In the genomic region with DNA sequence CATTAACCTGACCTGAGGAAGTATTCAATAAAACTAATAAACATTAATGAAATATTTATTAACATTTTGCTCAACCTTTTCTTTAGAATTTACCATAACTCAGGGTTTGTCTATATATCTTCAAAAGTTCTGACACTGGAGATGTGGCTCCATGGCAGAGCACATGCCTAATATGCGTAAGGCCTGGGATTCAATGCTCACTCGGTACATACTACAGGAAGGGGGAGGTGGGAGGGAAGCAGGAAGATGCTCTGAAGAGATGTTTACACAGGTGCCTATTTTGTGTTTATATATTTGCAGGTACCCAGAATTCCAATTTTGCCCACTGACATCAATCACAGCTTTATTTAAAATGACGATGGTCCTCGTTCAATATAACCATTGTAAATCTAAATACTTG, we compare ENCODE assay signal across 24 mouse cellular contexts.
DNase-seq lines count a peak whose midpoint lies in the region; ATAC-seq and TF ChIP-seq lines count a peak whose summit lies in the region.
"Had no signal": no experiment of that assay in that cellular context is flagged by ENCODE, and none has a peak within 500 bp of the region (broad histone marks: within the 10 kb centered on the region; RNA-seq: fewer than 3 reads in every experiment).

No protein-coding gene starts in this region.

- H3K4me2 ChIP-seq in intestine, embryonic 14.5 days (ENCODE audit: low read length) = no peak overlapping the region
- no peak overlapping the region for H3K4me2 ChIP-seq in intestine, postnatal 0 days (replicated peaks; ENCODE audit: low read depth)
- H3K4me2 ChIP-seq in stomach, embryonic 16.5 days (ENCODE audit: low read depth, low read length) = no peak overlapping the region
- no peak overlapping the region for H3K4me2 ChIP-seq in stomach, postnatal 0 days (replicated peaks; ENCODE audit: low read depth)
- H3K4me2 ChIP-seq in intestine, embryonic 16.5 days (ENCODE audit: low read depth, low read length) = no peak overlapping the region
- H3K4me2 ChIP-seq: embryonic facial prominence, embryonic 13.5 days; heart, embryonic 12.5 days; heart, embryonic 15.5 days; hindbrain, embryonic 13.5 days had no signal

- TF ChIP-seq EP300 in stomach, postnatal 0 days (optimal IDR thresholded peaks at IDR 0.05) = no peak

- no peak for TF ChIP-seq CTCF in intestine, postnatal 0 days (IDR thresholded peaks at IDR 0.05; ENCODE audit: low read depth)
- no peak for TF ChIP-seq CTCF in stomach, postnatal 0 days (IDR thresholded peaks at IDR 0.05; ENCODE audit: low read depth)

- H3K4me1 ChIP-seq in intestine, embryonic 14.5 days (replicated peaks; ENCODE audit: control insufficient read depth, insufficient read depth, low read length) = peaks cover 11% of the 10 kb centered on the region; the same call in 1 of the 2 replicates
- H3K4me1 ChIP-seq in intestine, postnatal 0 days (replicated peaks; ENCODE audit: control insufficient read depth, insufficient read depth, low read length) = no peaks in the 10 kb centered on the region
- no peaks in the 10 kb centered on the region for H3K4me1 ChIP-seq in stomach, embryonic 16.5 days (ENCODE audit: control insufficient read depth, insufficient read depth, low read length)
- H3K4me1 ChIP-seq in stomach, postnatal 0 days (replicated peaks; ENCODE audit: control insufficient read depth, insufficient read depth) = no peaks in the 10 kb centered on the region
- no peaks in the 10 kb centered on the region for H3K4me1 ChIP-seq in intestine, embryonic 16.5 days (ENCODE audit: control insufficient read depth, insufficient read depth, low read length)
- H3K4me1 ChIP-seq: heart, embryonic 15.5 days; hindbrain, embryonic 13.5 days had no signal

- H3K9me3 ChIP-seq in intestine, embryonic 14.5 days (ENCODE audit: control insufficient read depth, low read length) = no peaks in the 10 kb centered on the region
- no peaks in the 10 kb centered on the region for H3K9me3 ChIP-seq in intestine, postnatal 0 days (ENCODE audit: control insufficient read depth)
- H3K9me3 ChIP-seq in stomach, embryonic 16.5 days (replicated peaks; ENCODE audit: control insufficient read depth, low read length) = no peaks in the 10 kb centered on the region
- H3K9me3 ChIP-seq in stomach, postnatal 0 days (ENCODE audit: control insufficient read depth, low read length) = no peaks in the 10 kb centered on the region
- no peaks in the 10 kb centered on the region for H3K9me3 ChIP-seq in intestine, embryonic 16.5 days (ENCODE audit: control insufficient read depth, low read length)
- H3K9me3 ChIP-seq: embryonic facial prominence, embryonic 13.5 days; G1E; heart, embryonic 12.5 days; heart, embryonic 15.5 days; hindbrain, embryonic 10.5 days; hindbrain, embryonic 13.5 days had no signal

- H3K9ac ChIP-seq in intestine, embryonic 14.5 days (ENCODE audit: low read length) = no peak overlapping the region
- H3K9ac ChIP-seq in intestine, postnatal 0 days (ENCODE audit: low read depth, low read length) = no peak overlapping the region
- H3K9ac ChIP-seq in stomach, embryonic 16.5 days (ENCODE audit: low read length) = no peak overlapping the region
- H3K9ac ChIP-seq in stomach, postnatal 0 days (ENCODE audit: low read length) = no peak overlapping the region
- H3K9ac ChIP-seq in intestine, embryonic 16.5 days (ENCODE audit: low read depth, low read length) = no peak overlapping the region
- H3K9ac ChIP-seq: embryonic facial prominence, embryonic 13.5 days; forebrain, postnatal 0 days; heart, embryonic 12.5 days; heart, embryonic 15.5 days; hindbrain, embryonic 13.5 days had no signal

- peak overlapping the region; percentile 33; the same call in 1 of the 2 replicates for H3K27ac ChIP-seq in intestine, embryonic 14.5 days (ENCODE audit: low read depth)
- H3K27ac ChIP-seq in intestine, postnatal 0 days (ENCODE audit: low read depth, low read length) = no peak overlapping the region
- peak overlapping the region; percentile 15; the same call in 1 of the 2 replicates for H3K27ac ChIP-seq in stomach, embryonic 16.5 days (ENCODE audit: low read length)
- no peak overlapping the region for H3K27ac ChIP-seq in stomach, postnatal 0 days (replicated peaks)
- no peak overlapping the region for H3K27ac ChIP-seq in intestine, embryonic 16.5 days (ENCODE audit: low read length)
- H3K27ac ChIP-seq: heart, embryonic 15.5 days; hindbrain, embryonic 10.5 days; hindbrain, embryonic 13.5 days had no signal

- WGBS in intestine, embryonic 14.5 days = 34% methylated on average over 4 of the region's 4 CpGs
- WGBS in intestine, postnatal 0 days = 62% methylated on average over 4 of the region's 4 CpGs
- 55% methylated on average over 4 of the region's 4 CpGs for WGBS in stomach, embryonic 16.5 days
- WGBS in stomach, postnatal 0 days = 56% methylated on average over 4 of the region's 4 CpGs
- WGBS in intestine, embryonic 16.5 days = 52% methylated on average over 4 of the region's 4 CpGs

- no peaks in the 10 kb centered on the region for H3K36me3 ChIP-seq in intestine, embryonic 14.5 days (ENCODE audit: control insufficient read depth, insufficient read depth, low read length)
- H3K36me3 ChIP-seq in intestine, postnatal 0 days (ENCODE audit: control insufficient read depth, insufficient read depth) = no peaks in the 10 kb centered on the region
- H3K36me3 ChIP-seq in stomach, embryonic 16.5 days (ENCODE audit: control insufficient read depth, insufficient read depth, low read length) = no peaks in the 10 kb centered on the region
- H3K36me3 ChIP-seq in stomach, postnatal 0 days (ENCODE audit: control insufficient read depth, insufficient read depth, low read length) = no peaks in the 10 kb centered on the region
- no peaks in the 10 kb centered on the region for H3K36me3 ChIP-seq in intestine, embryonic 16.5 days (ENCODE audit: control insufficient read depth, insufficient read depth, low read length)
- H3K36me3 ChIP-seq: embryonic facial prominence, embryonic 13.5 days; G1E; heart, embryonic 12.5 days; heart, embryonic 15.5 days; hindbrain, embryonic 10.5 days; hindbrain, embryonic 13.5 days had no signal

- peak; percentile 77; the same call in 1 of the 2 replicates for ATAC-seq in intestine, embryonic 14.5 days (replicated peaks; ENCODE audit: low FRiP score, low TSS enrichment, low read depth)
- no peak for ATAC-seq in intestine, postnatal 0 days
- no peak for ATAC-seq in stomach, embryonic 16.5 days (ENCODE audit: insufficient read depth, low FRiP score)
- no peak for ATAC-seq in stomach, postnatal 0 days (ENCODE audit: low FRiP score, low TSS enrichment)
- ATAC-seq in intestine, embryonic 16.5 days = peak; percentile 65; the same call in 1 of the 2 replicates
- no peak for ATAC-seq in monocyte, adult 5-6 weeks (replicated peaks; ENCODE audit: insufficient number of reproducible peaks, low FRiP score, low TSS enrichment, poor library complexity, severe bottlenecking)
- ATAC-seq: forebrain, embryonic 14.5 days; Patski had no signal

- DNase-seq in intestine, embryonic 14.5 days (ENCODE audit: low spot score) = no peak
- DNase-seq in stomach, postnatal 0 days (ENCODE audit: low spot score) = no peak
- DNase-seq: adrenal gland, postnatal 10 days; adrenal gland, postnatal 36 days; B cell, adult 2 months; cerebellum, adult 18-20 months; cerebellum, adult 9-10 months; gastrocnemius, postnatal 25 days; heart, adult 18-20 months; heart, postnatal 36 days had no signal

- no peak overlapping the region for H3K4me3 ChIP-seq in intestine, embryonic 14.5 days (ENCODE audit: low read depth, low read length)
- no peak overlapping the region for H3K4me3 ChIP-seq in intestine, postnatal 0 days (ENCODE audit: low read depth, low read length)
- H3K4me3 ChIP-seq in stomach, embryonic 16.5 days (replicated peaks; ENCODE audit: low read length) = no peak overlapping the region
- H3K4me3 ChIP-seq in stomach, postnatal 0 days (ENCODE audit: low read depth, low read length) = no peak overlapping the region
- H3K4me3 ChIP-seq in intestine, embryonic 16.5 days (ENCODE audit: low read length) = no peak overlapping the region
- H3K4me3 ChIP-seq: embryonic facial prominence, embryonic 13.5 days; heart, embryonic 12.5 days; heart, embryonic 15.5 days; hindbrain, embryonic 10.5 days; hindbrain, embryonic 13.5 days had no signal

- no peaks in the 10 kb centered on the region for H3K27me3 ChIP-seq in intestine, embryonic 14.5 days (replicated peaks; ENCODE audit: control insufficient read depth, insufficient read depth, low read length)
- H3K27me3 ChIP-seq in intestine, postnatal 0 days (replicated peaks; ENCODE audit: control insufficient read depth, insufficient read depth, low read length) = no peaks in the 10 kb centered on the region
- no peaks in the 10 kb centered on the region for H3K27me3 ChIP-seq in stomach, embryonic 16.5 days (ENCODE audit: control insufficient read depth, insufficient read depth, low read length)
- H3K27me3 ChIP-seq in stomach, postnatal 0 days (ENCODE audit: control insufficient read depth, insufficient read depth, low read length) = no peaks in the 10 kb centered on the region
- no peaks in the 10 kb centered on the region for H3K27me3 ChIP-seq in intestine, embryonic 16.5 days (replicated peaks; ENCODE audit: control insufficient read depth, insufficient read depth, low read length)
- H3K27me3 ChIP-seq: CH12.LX; embryonic facial prominence, embryonic 13.5 days; heart, embryonic 12.5 days; heart, embryonic 15.5 days; hindbrain, embryonic 13.5 days; Patski had no signal

Comparison
In these comparisons a context has a peak if more than half of its experiments do, and no peak if none do; other contexts are left out.
1. ATAC-seq: peak in intestine, embryonic 14.5 days (single experiment) and intestine, embryonic 16.5 days (single experiment); none in intestine, postnatal 0 days (single experiment), stomach, embryonic 16.5 days (single experiment), stomach, postnatal 0 days (single experiment) and monocyte, adult 5-6 weeks (single experiment).
2. H3K27ac ChIP-seq: peak in intestine, embryonic 14.5 days (single experiment) and stomach, embryonic 16.5 days (single experiment); none in intestine, postnatal 0 days (single experiment), stomach, postnatal 0 days (single experiment) and intestine, embryonic 16.5 days (single experiment).